ENCODE assay signal across 9 mouse cellular contexts in the genomic region with DNA sequence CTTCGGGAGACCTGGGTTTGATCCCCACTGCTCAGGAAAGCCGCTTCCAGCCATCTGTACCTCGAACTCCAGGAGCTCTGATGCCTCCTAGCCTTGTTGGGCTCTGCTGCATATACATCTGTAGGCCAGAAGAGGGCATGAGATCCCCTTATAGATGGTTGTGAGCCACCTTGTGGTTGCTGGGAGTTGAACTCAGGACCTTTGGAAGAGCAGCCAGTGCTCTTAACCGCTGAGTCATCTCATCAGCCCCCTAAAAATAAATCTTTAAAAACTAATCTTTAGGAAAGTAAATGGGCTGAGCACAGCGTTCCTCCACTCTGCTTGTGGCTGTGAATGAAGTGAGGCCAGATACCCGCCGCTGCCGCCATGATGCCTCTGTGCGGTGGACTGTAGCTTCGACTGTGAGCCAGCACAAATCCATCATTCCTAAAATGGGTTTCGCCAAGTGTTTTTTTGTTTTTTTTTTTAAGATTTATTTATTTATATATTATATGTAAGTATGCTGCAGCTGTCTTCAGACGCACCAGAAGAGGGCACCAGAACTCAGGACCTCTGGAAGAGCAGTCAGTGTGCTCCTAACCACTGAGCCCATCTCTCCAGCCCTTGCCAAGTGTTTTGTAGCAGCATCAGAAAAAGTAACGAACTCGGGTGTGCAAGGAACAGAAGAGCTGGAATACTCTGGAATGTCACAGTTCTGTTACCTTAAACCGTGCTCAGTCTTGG. TPM values are rescaled to one million over a fixed set of nuclear protein-coding genes. Genes with fewer than 3 reads are reported as not detected.
DNase-seq lines count a peak whose midpoint lies in the region; ATAC-seq and TF ChIP-seq lines count a peak whose summit lies in the region.
"Had no signal": no experiment of that assay in that cellular context is flagged by ENCODE, and none has a peak within 500 bp of the region (broad histone marks: within the 10 kb centered on the region; RNA-seq: fewer than 3 reads in every experiment).

No protein-coding gene starts in this region.

- ATAC-seq in heart, postnatal 0 days (ENCODE audit: insufficient read depth, low read depth) = 0 out of 2 replicates have a peak, but pooled peaks have one; percentile 32

- peak; percentile 56 for TF ChIP-seq CTCF in heart, postnatal 0 days (IDR thresholded peaks at IDR 0.05; ENCODE audit: low read depth)
- peak; percentile 22; the same call in 1 of the 2 replicates for TF ChIP-seq CTCF in spleen, adult 2 months (IDR thresholded peaks at IDR 0.05; ENCODE audit: extremely low read depth, insufficient read depth, insufficient read length, insufficient replicate concordance)

- H3K27ac ChIP-seq in heart, postnatal 0 days (ENCODE audit: low read depth) = no peak overlapping the region
- H3K27ac ChIP-seq in spleen, adult 2 months (ENCODE audit: insufficient read depth, low read length) = no peak overlapping the region
- H3K27ac ChIP-seq: neural tube, embryonic 12.5 days had no signal

- no peaks in the 10 kb centered on the region for H3K4me1 ChIP-seq in heart, postnatal 0 days (ENCODE audit: control insufficient read depth, insufficient read depth)
- H3K4me1 ChIP-seq in spleen, adult 2 months (ENCODE audit: control insufficient read depth, insufficient read depth, insufficient read length) = peaks cover 2% of the 10 kb centered on the region; the same call in 1 of the 2 replicates
- H3K4me1 ChIP-seq: neural tube, embryonic 12.5 days had no signal

- WGBS in heart, postnatal 0 days = 55% methylated on average over 15 of the region's 15 CpGs
- whole genome bisulfite sequencing in spleen, adult 2 months = 59% methylated on average over 15 of the region's 15 CpGs

- H3K27me3 ChIP-seq in heart, postnatal 0 days (ENCODE audit: control insufficient read depth, insufficient read depth, low read length) = no peaks in the 10 kb centered on the region
- no peaks in the 10 kb centered on the region for H3K27me3 ChIP-seq in spleen, adult 2 months (ENCODE audit: control insufficient read depth, insufficient read depth, low read length)
- H3K27me3 ChIP-seq: neural tube, embryonic 12.5 days had no signal

- H3K4me3 ChIP-seq in heart, postnatal 0 days (ENCODE audit: low read depth, low read length) = no peak overlapping the region
- no peak overlapping the region for H3K4me3 ChIP-seq in spleen, adult 2 months (ENCODE audit: extremely low read depth, insufficient read depth, insufficient read length)
- H3K4me3 ChIP-seq: neural tube, embryonic 12.5 days had no signal

- no peak overlapping the region for H3K9ac ChIP-seq in heart, postnatal 0 days (replicated peaks; ENCODE audit: low read depth, low read length)
- H3K9ac ChIP-seq: neural tube, embryonic 12.5 days had no signal

- DNase-seq in heart, postnatal 0 days (ENCODE audit: low spot score) = peak; percentile 43
- DNase-seq in heart, adult 11 months = no peak
- DNase-seq in spleen, adult 2 months (ENCODE audit: low read depth in 1 of 2, low spot score in 2 of 2) = no peak
- no peak for DNase-seq in spleen, postnatal 14 days (ENCODE audit: low spot score in 2 of 2)
- DNase-seq in adrenal gland, postnatal 14 days = peak; percentile 64
- peak; percentile 81 for DNase-seq in kidney, postnatal 10 days
- peak; percentile 50 for DNase-seq in right cerebral cortex, postnatal 14 days
- DNase-seq in spleen, adult 12 weeks (ENCODE audit: low spot score) = no peak

- no peak overlapping the region for H3K4me2 ChIP-seq in heart, postnatal 0 days (ENCODE audit: low read depth, low read length)
- H3K4me2 ChIP-seq: neural tube, embryonic 12.5 days had no signal

- no peaks in the 10 kb centered on the region for H3K9me3 ChIP-seq in heart, postnatal 0 days (replicated peaks; ENCODE audit: control insufficient read depth, low read length)
- H3K9me3 ChIP-seq: neural tube, embryonic 12.5 days had no signal

- no peak for TF ChIP-seq EP300 in heart, postnatal 0 days (IDR thresholded peaks at IDR 0.05; ENCODE audit: low read depth)

- H3K36me3 ChIP-seq in heart, postnatal 0 days (replicated peaks; ENCODE audit: control insufficient read depth, insufficient read depth, low read length) = no peaks in the 10 kb centered on the region
- no peaks in the 10 kb centered on the region for H3K36me3 ChIP-seq in spleen, adult 2 months (ENCODE audit: control insufficient read depth, insufficient read depth, low read length)
- H3K36me3 ChIP-seq: neural tube, embryonic 12.5 days had no signal

- TF ChIP-seq POLR2A in spleen, adult 2 months (IDR thresholded peaks at IDR 0.05; ENCODE audit: low read depth, low read length) = no peak

RNA-seq across cellular contexts. Expression of gene Tuba3a, which starts 10.8 kb away (rescaled TPM):
- not detected in 2 replicates for total RNA-seq in heart, postnatal 0 days (2014; rRNA removed; ENCODE audit: low replicate concordance)
- polyA plus RNA-seq in heart, postnatal 0 days (2015; fragmentation: Nextera tagmentation; extraction: Ambion mirVana) = not detected in 2 replicates
- not detected in 2 replicates for polyA plus RNA-seq in spleen, adult 2 months (2012; rRNA removed)
- not detected in 2 replicates for total RNA-seq in adrenal gland, postnatal 14 days (2021)

RNA-seq across cellular contexts. Expression of gene Cd27, which starts 38.2 kb away (rescaled TPM):
- 3.4 TPM in 1 of 2 replicates, not detected in the other for total RNA-seq in heart, postnatal 0 days (2014; rRNA removed; ENCODE audit: low replicate concordance)
- polyA plus RNA-seq in heart, postnatal 0 days (2015; fragmentation: Nextera tagmentation; extraction: Ambion mirVana) = 1.3 and 1.6 TPM in 2 replicates
- 87.3 and 98.7 TPM in 2 replicates for polyA plus RNA-seq in spleen, adult 2 months (2012; rRNA removed)
- 0.93 and 6.9 TPM in 2 replicates for total RNA-seq in adrenal gland, postnatal 14 days (2021)

RNA-seq across cellular contexts. Expression of gene Ltbr, which starts 38.7 kb away (rescaled TPM):
- 76.7 and 93.9 TPM in 2 replicates for total RNA-seq in heart, postnatal 0 days (2014; rRNA removed; ENCODE audit: low replicate concordance)
- 37.7 and 38.3 TPM in 2 replicates for polyA plus RNA-seq in heart, postnatal 0 days (2015; fragmentation: Nextera tagmentation; extraction: Ambion mirVana)
- 22.8 and 24.5 TPM in 2 replicates for polyA plus RNA-seq in spleen, adult 2 months (2012; rRNA removed)
- total RNA-seq in adrenal gland, postnatal 14 days (2021) = 68.7 and 70.0 TPM in 2 replicates

RNA-seq across cellular contexts. Expression of gene Tapbpl, which starts 43.3 kb away (rescaled TPM):
- 0.93 and 4.5 TPM in 2 replicates for total RNA-seq in heart, postnatal 0 days (2014; rRNA removed; ENCODE audit: low replicate concordance)
- 3.9 and 4.5 TPM in 2 replicates for polyA plus RNA-seq in heart, postnatal 0 days (2015; fragmentation: Nextera tagmentation; extraction: Ambion mirVana)
- 24.4 and 38.0 TPM in 2 replicates for polyA plus RNA-seq in spleen, adult 2 months (2012; rRNA removed)
- total RNA-seq in adrenal gland, postnatal 14 days (2021) = 12.6 and 14.0 TPM in 2 replicates

RNA-seq across cellular contexts. Expression of gene Scnn1a, which starts 45.5 kb away (rescaled TPM):
- 0.46 and 1.3 TPM in 2 replicates for total RNA-seq in heart, postnatal 0 days (2014; rRNA removed; ENCODE audit: low replicate concordance)
- 0.37 and 0.46 TPM in 2 replicates for polyA plus RNA-seq in heart, postnatal 0 days (2015; fragmentation: Nextera tagmentation; extraction: Ambion mirVana)
- polyA plus RNA-seq in spleen, adult 2 months (2012; rRNA removed) = 1.5 and 2.1 TPM in 2 replicates
- 1.0 and 1.9 TPM in 2 replicates for total RNA-seq in adrenal gland, postnatal 14 days (2021)

Comparison
In these comparisons a context has a peak if more than half of its experiments do, and no peak if none do; other contexts are left out.
1. DNase-seq: peak in heart, postnatal 0 days (single experiment), adrenal gland, postnatal 14 days (single experiment), kidney, postnatal 10 days (single experiment) and right cerebral cortex, postnatal 14 days (single experiment); none in heart, adult 11 months (single experiment), spleen, adult 2 months (0 of 2), spleen, postnatal 14 days (0 of 2) and spleen, adult 12 weeks (single experiment).